Mouse (Mus musculus) bone marrow macrophage, adult 2 months (primary cell): ENCODE data around the gene Bach2.

Experiments used
- CTCF ChIP-seq: IDR thresholded peaks from 2 replicates; pipeline ENCODE4 v1.5.1; 2012; ENCODE audit warnings: low read depth, mild to moderate bottlenecking, low read length, moderate library complexity
- POLR2A ChIP-seq: IDR thresholded peaks from 2 replicates; pipeline ENCODE4 v1.6.1; 2012; ENCODE audit warnings: mild to moderate bottlenecking, low read depth, low read length, borderline replicate concordance

GRCm38 (mm10) chr4:32248990-32249393 is 10.4 kb downstream of the Bach2 start:
- no peak for TF ChIP-seq POLR2A
- no peak for TF ChIP-seq CTCF
